In genomic region chr1:58773905-58774304, GRCm38 (mm10) we compare ENCODE assay signal across 12 mouse cellular contexts. TPM values are rescaled to one million over a fixed set of nuclear protein-coding genes. Genes with fewer than 3 reads are reported as not detected.
A peak's percentile ranks its signal among the peaks of the same experiment; 100 is the strongest.
DNase-seq lines count a peak whose midpoint lies in the region; TF ChIP-seq lines count a peak whose summit lies in the region.
"Had no signal": no experiment of that assay in that cellular context is flagged by ENCODE, and none has a peak within 500 bp of the region (broad histone marks: within the 10 kb centered on the region; RNA-seq: fewer than 3 reads in every experiment).

No protein-coding gene starts in this region.

- H3K27me3 ChIP-seq in spleen, adult 2 months (ENCODE audit: control insufficient read depth, insufficient read depth, low read length): no peaks in the 10 kb centered on the region
- H3K27me3 ChIP-seq: embryonic facial prominence, embryonic 12.5 days; forebrain, embryonic 13.5 days; stomach, embryonic 15.5 days had no signal

- no peak for TF ChIP-seq POLR2A in spleen, adult 2 months (IDR thresholded peaks at IDR 0.05; ENCODE audit: low read depth, low read length)

- H3K36me3 ChIP-seq in spleen, adult 2 months (ENCODE audit: control insufficient read depth, insufficient read depth, low read length): no peaks in the 10 kb centered on the region
- H3K36me3 ChIP-seq: embryonic facial prominence, embryonic 12.5 days; stomach, embryonic 15.5 days had no signal

- peaks cover 16% of the 10 kb centered on the region for H3K4me1 ChIP-seq in spleen, adult 2 months (ENCODE audit: control insufficient read depth, insufficient read depth, insufficient read length)
- H3K4me1 ChIP-seq: embryonic facial prominence, embryonic 12.5 days; forebrain, embryonic 13.5 days; stomach, embryonic 15.5 days had no signal

- peak overlapping the region; percentile 75; the same call in 1 of the 2 replicates for H3K27ac ChIP-seq in spleen, adult 2 months (ENCODE audit: insufficient read depth, low read length)
- H3K27ac ChIP-seq: embryonic facial prominence, embryonic 12.5 days; forebrain, embryonic 13.5 days; heart, adult 2 months; stomach, embryonic 15.5 days had no signal

- DNase-seq in kidney, adult 9 months: peak; percentile 47
- DNase-seq in kidney, adult 11 months: no peak
- peak; percentile 29 to 30 for DNase-seq in spleen, adult 2 months (ENCODE audit: low read depth in 1 of 2, low spot score in 2 of 2)
- DNase-seq in spleen, adult 18-20 months: no peak
- peak; percentile 38 for DNase-seq in brain, adult 2 months (ENCODE audit: low read depth, low spot score)
- DNase-seq in naive thymus-derived CD4-positive, alpha-beta T cell, adult 2 months (ENCODE audit: low read depth): peak; percentile 69
- no peak for DNase-seq in left cerebral cortex, postnatal 10 days (ENCODE audit: extremely low spot score in 1 of 2, low spot score in 2 of 2)
- no peak for DNase-seq in ovary, adult 18-20 months (ENCODE audit: low spot score)

- no peak overlapping the region for H3K4me3 ChIP-seq in spleen, adult 2 months (ENCODE audit: extremely low read depth, insufficient read depth, insufficient read length)
- H3K4me3 ChIP-seq: embryonic facial prominence, embryonic 12.5 days; forebrain, embryonic 13.5 days; heart, adult 2 months; stomach, embryonic 15.5 days had no signal

- 8% methylated on average over 2 of the region's 2 CpGs for WGBS in spleen, adult 2 months

- no peak for TF ChIP-seq CTCF in spleen, adult 2 months (IDR thresholded peaks at IDR 0.05; ENCODE audit: extremely low read depth, insufficient read depth, insufficient read length, insufficient replicate concordance)

- intact Hi-C loops in left cerebral cortex, postnatal 10 days (cut with DNase I): loop anchor here (5.0 to 10.0 kb wide), 3 partner anchors 123 to 371 kb away; no protein-coding TSS in a partner anchor

RNA-seq across cellular contexts. Expression of gene Casp8, which starts 21.3 kb away (rescaled TPM):
- polyA plus RNA-seq in spleen, adult 2 months (2012; rRNA removed): 5.6 and 6.3 TPM in 2 replicates
- 1 to 10 TPM; 3.7 to 4.0 TPM for total RNA-seq in left cerebral cortex, postnatal 10 days (2021)

Comparison
In these comparisons a context has a peak if more than half of its experiments do, and no peak if none do; other contexts are left out.
1. DNase-seq: peak in kidney, adult 9 months (single experiment), spleen, adult 2 months (2 of 2), brain, adult 2 months (single experiment) and naive thymus-derived CD4-positive, alpha-beta T cell, adult 2 months (single experiment); none in kidney, adult 11 months (single experiment), spleen, adult 18-20 months (0 of 2), left cerebral cortex, postnatal 10 days (0 of 2) and ovary, adult 18-20 months (single experiment).